Mouse (Mus musculus) right cerebral cortex, postnatal 14 days (tissue): ENCODE measurements around the gene Rap2c.

Source experiments
- DNase-seq: peaks from one replicate; pipeline ENCODE4 v3.0.0; 2022

Gene Rap2c

DNA sequence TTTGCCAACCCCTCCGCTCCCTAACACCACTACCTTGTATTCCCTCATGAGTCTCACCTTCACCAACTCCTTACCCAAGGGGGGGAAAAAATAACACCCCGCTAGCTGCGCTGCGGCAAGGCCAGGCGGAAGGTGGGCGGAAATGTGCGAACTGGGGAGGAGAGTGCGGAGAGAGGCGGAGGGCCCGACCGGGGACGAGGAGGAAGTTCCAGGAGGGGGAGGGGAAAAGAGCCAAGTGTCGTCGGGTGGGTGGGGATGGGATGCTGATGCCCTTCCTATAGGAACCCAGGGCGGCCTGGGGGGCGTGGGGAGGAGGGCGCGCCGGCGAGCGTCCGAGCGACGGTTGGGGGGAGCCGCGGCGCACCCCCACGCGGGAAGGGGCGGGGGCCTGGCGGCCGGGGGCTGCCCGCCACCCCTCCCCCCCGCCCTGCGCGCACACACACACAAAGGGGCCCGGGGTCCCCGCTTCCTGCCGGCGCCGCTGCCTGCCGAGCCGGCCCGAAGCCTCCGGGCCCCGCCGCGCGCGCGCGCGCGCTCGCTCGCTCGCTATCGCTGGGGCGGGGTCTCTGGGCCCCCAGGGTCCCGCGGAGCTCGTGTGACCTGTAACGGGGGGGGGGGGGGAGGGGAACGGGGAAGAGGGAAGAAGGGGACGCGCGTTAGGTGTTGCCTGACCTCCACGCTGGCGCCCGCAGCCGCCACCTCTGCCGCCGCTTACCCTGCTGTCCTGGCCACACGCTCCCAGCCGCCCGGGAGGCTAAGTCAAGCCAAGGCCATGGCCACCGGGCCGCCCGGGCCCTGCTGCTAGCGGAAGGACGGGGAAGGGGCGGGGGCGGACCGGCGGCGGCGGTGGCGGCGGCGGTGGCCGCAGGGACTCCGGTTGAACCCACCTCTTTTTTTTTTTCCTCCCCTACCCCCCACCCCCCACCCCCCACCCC lies at the start of gene Rap2c:
Gene Rap2c (minus strand): TSS at position 168 of the 935 bp plus-strand sequence.
- peak; percentile 36 for DNase-seq

- DNase-seq, result no peak
These were observed 48.9 kb upstream of the Rap2c start for GRCm38 (mm10) chrX:51066539-51067286.

DNA sequence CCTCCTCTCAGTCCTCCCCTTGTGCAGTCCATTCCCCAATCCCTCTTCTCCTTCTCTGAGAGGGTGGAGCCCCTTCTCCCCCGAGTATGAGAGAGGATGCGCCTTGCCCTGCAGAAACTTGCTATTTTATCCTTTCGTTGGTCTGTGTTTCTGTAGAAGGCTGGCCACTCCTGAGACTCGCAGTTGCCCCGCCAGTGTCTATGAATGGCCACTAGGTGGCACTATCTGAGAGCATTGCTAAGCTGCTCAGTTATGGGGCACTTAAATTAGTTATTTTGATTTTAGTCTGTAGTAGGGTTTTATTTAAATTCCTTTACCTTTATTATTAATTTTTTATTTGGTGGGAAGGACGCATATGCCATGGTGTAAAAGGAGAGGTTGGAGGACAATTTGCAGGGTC lies 48.0 kb upstream of the Rap2c start:
- DNase-seq, result peak; percentile 44

DNA sequence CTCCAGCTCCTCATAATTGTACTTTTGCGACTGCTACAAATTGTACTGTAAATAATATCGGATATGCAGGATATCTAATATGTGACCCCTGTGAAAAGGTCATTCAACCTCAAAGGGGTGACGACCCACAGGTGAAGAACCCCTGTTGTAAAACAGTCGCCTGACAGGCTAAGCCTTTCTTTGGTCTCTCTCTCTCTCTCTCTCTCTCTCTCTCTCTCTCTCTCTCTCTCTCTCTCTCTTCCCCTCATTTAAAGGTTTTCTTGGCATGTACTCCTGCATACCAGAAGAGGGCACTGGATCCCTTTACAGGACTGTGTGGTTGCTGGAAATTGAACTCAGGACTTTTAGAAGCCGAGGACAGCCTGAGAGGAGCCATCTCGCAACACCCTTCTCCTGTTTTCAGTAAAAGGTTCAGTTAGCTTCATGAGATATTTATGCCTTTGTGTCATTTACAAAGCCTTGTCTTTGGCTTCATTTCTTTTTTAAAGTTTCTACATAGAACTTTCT lies 47.4 kb upstream of the Rap2c start:
- no peak for DNase-seq

GRCm38 (mm10) chrX:51060220-51060619 lies 42.4 kb upstream of the Rap2c start:
- no peak for DNase-seq

- no peak for DNase-seq
These were observed 40.9 kb upstream of the Rap2c start for GRCm38 (mm10) chrX:51058741-51059140.

DNA sequence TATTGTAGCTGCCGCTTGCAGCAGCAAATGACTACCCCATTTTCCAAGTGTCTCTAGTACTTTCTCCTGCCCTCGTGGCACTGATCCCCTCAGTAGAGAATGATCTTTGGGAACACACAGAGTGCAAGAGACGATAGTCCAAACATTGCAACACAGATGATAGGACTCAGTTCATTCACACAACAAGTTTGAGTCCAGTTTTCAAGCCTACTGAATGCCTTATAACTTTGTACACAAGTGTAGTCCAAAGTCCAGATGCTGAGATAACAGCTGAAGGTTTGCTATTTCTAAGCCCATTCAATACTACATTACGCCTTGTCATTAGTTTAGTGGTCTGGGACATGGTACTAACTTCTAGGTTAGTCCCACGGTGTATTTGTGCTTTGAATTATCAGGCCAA lies 40.5 kb upstream of the Rap2c start:
- DNase-seq, result no peak

DNA sequence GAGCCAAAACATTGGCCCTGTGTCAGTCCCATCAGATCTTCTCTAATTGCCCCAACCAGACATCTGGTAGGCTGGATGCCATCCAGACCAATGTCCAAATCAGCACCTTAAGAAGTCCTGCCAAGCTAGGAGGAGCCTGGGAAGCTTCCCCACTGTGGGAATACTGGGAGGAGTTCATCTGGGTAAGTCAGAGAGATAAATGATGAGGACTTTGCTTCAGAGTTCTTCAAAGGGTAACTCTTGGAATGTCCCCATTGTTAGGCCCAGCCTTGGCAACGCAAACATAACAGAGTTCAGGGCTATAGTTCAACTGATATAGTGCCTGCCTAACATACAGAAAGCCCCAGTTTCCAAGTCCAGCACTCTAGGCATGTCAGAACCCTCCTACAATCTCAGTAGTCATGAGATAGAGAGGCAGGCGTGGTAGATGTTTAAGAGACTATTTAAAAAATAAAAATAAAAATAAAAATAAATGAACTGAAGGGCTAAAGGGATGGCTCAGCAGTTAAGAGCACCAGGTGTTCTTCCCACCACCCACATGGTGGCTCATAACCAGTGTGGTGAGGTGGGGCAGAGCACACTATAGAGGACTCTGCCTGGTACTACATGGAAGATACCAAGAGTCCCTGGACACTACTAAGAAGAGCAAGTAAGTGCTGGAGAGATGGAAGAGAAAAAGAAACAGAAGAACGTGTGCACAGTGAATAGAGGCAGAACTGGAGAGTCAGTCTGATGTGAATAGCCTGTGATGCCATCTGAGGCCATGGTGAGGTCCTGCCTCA lies 34.1 kb upstream of the Rap2c start:
- DNase-seq, result no peak

DNA sequence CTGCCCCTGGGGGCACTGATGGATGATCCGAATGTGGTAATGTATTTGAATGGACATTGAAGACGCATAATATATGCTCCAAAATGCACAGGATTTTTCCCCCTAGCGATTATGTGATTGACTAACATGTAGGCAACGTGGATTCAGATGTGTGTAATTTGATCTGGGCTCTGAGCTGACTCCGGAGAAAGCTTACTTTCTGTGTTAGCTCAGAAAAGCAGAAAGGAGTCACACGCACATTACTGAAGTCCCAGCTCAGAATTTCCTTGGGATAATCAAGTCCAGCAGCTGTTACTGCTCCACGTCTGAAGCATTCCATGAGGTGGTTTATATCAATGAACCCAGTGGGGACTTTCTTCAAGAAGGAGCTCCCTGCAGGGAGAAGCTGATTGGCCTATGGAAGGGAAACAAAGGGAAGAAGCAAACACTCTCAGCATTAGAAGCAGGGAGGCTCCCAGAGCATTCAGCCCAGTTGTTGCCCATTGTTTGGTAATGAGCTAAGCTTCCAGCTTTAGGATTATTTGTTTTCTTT lies 17.9 kb upstream of the Rap2c start:
- DNase-seq, result no peak

GRCm38 (mm10) chrX:51019884-51020283 lies 2.1 kb upstream of the Rap2c start:
- no peak for DNase-seq

GRCm38 (mm10) chrX:51018786-51019179 lies 965 bp upstream of the Rap2c start:
- DNase-seq, result peak; percentile 50

DNA sequence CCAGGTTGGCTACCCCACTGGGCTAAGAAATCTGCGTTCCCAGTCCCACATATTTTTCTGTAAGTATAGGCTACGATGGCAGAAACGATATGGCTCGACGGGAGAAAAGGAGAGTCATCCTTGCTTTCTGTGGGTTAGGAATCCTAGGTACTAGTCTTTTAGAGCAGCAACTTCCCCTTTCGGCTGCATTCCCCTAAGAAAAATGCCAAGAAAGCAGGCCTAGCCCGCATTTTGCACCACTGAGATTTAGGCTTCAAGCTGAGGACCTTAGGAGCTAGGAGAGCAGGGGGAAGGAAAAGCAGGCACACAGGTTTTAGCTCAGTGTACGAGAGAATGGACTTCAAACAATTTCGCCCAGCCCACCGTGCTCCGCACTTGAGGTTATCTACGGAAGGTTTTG lies 892 bp downstream of the Rap2c start:
- no peak for DNase-seq

GRCm38 (mm10) chrX:51012280-51012679 lies 5.5 kb downstream of the Rap2c start:
- DNase-seq, result no peak

DNA sequence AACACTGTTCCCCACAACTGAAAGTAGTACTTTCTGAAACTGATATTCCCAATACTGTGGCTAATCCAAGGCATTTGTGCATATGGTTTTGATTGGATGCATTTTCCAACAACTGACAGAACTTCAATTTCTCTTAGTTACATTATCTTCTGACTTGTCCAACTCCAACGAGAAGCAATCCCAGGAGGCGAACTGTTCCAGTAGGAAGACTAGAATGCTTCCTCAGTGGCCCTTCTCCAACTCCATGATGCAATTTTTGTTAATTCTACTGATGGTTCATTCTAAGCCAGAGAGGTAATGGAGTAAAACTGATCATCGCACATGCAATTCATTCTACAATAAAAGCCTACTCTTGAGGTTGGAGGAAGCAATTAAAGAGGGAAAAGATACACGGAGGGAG lies 7.5 kb downstream of the Rap2c start:
- no peak for DNase-seq

DNA sequence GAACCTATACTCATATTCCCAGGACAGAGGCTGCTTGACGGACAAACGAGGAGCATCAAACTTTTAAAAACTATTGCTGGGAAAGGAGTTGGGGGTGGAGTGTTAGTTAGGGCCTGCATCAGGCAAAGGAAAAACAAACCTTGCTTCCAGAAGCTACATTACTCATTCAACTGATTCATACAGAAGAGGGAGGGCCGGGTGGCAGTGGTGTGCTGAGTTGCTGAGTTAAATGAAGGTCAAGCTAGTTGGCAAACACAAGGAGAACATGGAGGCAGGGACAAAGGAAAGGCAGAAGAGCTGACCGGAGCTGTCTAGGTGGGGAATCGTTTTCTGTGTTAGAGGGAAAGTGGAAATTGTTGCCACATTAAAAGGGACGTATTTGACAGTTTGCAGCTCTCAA lies 17.0 kb downstream of the Rap2c start:
- DNase-seq, result no peak

DNA sequence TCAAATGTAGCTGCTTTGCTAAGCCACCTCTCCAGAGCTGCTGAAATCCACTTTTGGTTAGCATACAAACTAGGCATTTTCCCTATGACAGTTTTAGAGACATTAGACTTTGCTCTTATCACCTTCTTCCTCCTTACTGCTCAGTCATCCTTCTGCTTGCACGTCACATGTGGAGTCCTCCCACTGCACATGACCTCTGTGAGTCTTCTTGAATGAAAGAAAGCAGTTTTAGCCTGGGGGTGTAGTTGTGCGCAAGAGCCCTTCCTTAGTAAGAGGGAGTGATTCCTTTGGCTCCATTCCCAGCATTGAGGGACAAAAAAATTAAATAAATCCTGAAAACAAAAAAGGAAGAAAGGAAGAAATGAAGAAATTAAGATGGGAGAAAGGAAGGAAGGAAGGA lies 22.5 kb downstream of the Rap2c start:
- no peak for DNase-seq

GRCm38 (mm10) chrX:50991324-50991723 lies 26.5 kb downstream of the Rap2c start:
- no peak for DNase-seq

GRCm38 (mm10) chrX:50989940-50990339 lies 27.9 kb downstream of the Rap2c start:
- no peak for DNase-seq

GRCm38 (mm10) chrX:50988581-50988980 lies 29.2 kb downstream of the Rap2c start:
- no peak for DNase-seq

DNA sequence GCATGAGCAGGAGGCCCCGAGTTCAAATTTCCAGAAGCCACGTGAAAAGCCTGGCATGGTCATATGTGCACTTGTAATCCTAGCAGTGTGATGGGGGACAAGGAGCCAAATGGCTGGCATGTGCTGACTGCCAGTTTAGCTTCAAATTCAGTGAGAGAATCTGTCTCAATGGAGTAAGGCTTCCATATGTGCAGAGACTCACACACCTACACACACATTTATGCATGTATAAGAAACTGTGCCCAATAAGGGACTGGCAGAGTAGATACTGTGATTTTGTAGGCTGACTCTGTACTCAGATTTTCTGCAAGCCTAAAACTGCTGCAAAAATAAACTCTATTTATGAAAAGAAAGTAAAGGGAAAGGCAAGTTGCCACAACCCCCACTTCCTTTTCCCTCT lies 39.4 kb downstream of the Rap2c start:
- no peak for DNase-seq

GRCm38 (mm10) chrX:50972145-50972544 lies 45.7 kb downstream of the Rap2c start:
- DNase-seq, result no peak

- no peak for DNase-seq
These were observed 47.9 kb downstream of the Rap2c start for GRCm38 (mm10) chrX:50969907-50970306.
